Mouse (Mus musculus): ENCODE measurements around the gene Fzd2. TPM values are rescaled to one million over a fixed set of nuclear protein-coding genes. Genes with fewer than 3 reads are reported as not detected.

Gene Fzd2
- polyA plus RNA-seq, 2 experiments = 0.28 to 1.1 TPM

DNA sequence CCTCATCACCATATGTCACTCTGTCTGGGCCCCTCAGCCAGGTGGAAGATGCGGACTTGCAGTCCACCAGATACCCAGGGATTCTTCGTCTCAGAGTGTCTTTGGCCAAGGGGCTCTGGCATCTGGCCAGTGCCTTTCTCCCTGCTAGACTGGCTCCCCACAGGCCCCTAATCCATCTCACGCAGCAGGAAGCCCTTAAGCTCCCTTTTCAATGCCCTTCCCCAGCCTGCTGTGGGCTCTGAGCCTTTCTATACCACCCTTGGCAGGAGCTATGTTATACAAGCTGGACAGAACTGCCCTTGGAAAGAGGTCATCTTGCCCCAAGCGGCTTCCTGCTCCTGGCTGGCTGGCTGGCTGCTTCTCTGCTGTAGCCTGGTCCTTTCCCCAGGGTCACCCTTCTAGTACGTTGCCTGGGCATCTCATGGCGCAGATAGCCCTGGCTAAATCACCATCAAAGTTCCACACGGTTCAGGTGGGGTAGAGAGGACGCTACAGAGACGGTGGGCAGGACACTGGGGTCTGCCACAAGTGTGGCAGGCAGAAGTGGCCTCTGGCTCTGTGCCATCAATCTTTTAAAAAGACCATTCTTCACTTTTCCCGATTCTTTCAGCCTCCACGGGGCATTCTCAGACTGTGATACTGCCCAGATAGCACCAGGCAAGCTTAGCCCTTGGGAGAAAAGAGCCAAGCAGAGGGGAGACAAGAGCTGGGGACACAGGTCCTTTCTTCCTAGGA lies 22.7 kb upstream of the Fzd2 start:
- H3K9ac ChIP-seq (replicated peaks) = no peak overlapping the region
- DNase-seq (ENCODE audit: low read depth in 3 of 3, low spot score in 3 of 3) (no peak), ATAC-seq (ENCODE audit: insufficient read depth) (no peak)
- H3K4me1 ChIP-seq (replicated peaks; ENCODE audit: control insufficient read depth in 2 of 2, insufficient read depth in 2 of 2, low read length in 1 of 2) = 0 out of 4 replicates have a peak, but pooled peaks cover 0 to 2% of the 10 kb centered on the region in 2 experiments
- no peak overlapping the region for H3K4me2 ChIP-seq (ENCODE audit: low read depth)
- no peak overlapping the region for H3K4me3 ChIP-seq (ENCODE audit: insufficient read depth in 1 of 2, low read depth in 2 of 2, low read length in 2 of 2)
- no peaks in the 10 kb centered on the region; the same call in 1 of the 2 replicates for H3K9me3 ChIP-seq (ENCODE audit: control insufficient read depth, low read length)
- no peak overlapping the region for H3K27ac ChIP-seq
- H3K27me3 ChIP-seq (ENCODE audit: control insufficient read depth, insufficient read depth, low read length) = peaks cover 3% of the 10 kb centered on the region
- H3K36me3 ChIP-seq (replicated peaks; ENCODE audit: control insufficient read depth, insufficient read depth, low read depth) = no peaks in the 10 kb centered on the region
- 25% methylated on average over 11 of the region's 11 CpGs for WGBS (ENCODE audit: insufficient replicate concordance)
- no peak for TF ChIP-seq CTCF (IDR thresholded peaks at IDR 0.05; ENCODE audit: low read depth)

DNA sequence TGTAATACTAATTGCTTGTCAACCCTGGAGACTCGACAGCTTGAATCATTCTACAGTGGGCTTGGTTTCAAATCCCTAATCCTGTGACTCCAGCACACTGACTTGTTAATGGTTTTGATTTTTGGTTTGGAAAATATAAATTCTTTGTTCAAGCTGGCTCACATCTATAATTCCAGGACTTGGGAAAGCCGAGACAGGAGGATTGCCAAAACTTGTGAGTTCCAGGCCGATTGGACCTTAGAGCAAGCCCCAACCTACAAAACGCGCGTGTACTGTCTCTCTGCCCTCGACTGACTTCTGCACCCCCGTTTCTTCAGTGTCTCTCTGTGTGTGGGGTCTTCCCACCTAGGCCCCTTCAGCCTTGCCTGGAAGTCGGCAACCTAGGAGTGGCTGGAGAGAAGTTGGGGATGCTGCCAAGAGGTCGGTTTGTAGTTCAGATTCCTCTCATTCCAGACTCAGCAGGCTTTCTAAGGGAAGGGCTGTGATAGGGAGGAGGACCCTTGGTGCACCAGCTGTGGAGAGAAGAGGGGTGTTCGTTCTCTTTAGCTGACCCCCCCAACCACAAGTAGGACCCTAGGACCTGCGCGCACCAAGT lies 22.1 kb upstream of the Fzd2 start:
- H3K4me2 ChIP-seq (ENCODE audit: low read depth) = no peak overlapping the region
- no peaks in the 10 kb centered on the region for H3K36me3 ChIP-seq (replicated peaks; ENCODE audit: control insufficient read depth, insufficient read depth, low read depth)
- DNase-seq (ENCODE audit: low read depth in 3 of 3, low spot score in 3 of 3) (no peak), ATAC-seq (ENCODE audit: insufficient read depth) (no peak)
- 0 out of 4 replicates have a peak, but pooled peaks cover 0 to 2% of the 10 kb centered on the region in 2 experiments for H3K4me1 ChIP-seq (replicated peaks; ENCODE audit: control insufficient read depth in 2 of 2, insufficient read depth in 2 of 2, low read length in 1 of 2)
- 38% methylated on average over 13 of the region's 13 CpGs for WGBS (ENCODE audit: insufficient replicate concordance)
- no peak overlapping the region for H3K4me3 ChIP-seq (ENCODE audit: insufficient read depth in 1 of 2, low read depth in 2 of 2, low read length in 2 of 2)
- peaks cover 3% of the 10 kb centered on the region for H3K27me3 ChIP-seq (ENCODE audit: control insufficient read depth, insufficient read depth, low read length)
- no peak for TF ChIP-seq EP300 (IDR thresholded peaks at IDR 0.05; ENCODE audit: low read depth)
- TF ChIP-seq CTCF (IDR thresholded peaks at IDR 0.05; ENCODE audit: low read depth) = no peak
- no peaks in the 10 kb centered on the region; the same call in 1 of the 2 replicates for H3K9me3 ChIP-seq (ENCODE audit: control insufficient read depth, low read length)
- no peak overlapping the region for H3K9ac ChIP-seq (replicated peaks)
- no peak overlapping the region for H3K27ac ChIP-seq

DNA sequence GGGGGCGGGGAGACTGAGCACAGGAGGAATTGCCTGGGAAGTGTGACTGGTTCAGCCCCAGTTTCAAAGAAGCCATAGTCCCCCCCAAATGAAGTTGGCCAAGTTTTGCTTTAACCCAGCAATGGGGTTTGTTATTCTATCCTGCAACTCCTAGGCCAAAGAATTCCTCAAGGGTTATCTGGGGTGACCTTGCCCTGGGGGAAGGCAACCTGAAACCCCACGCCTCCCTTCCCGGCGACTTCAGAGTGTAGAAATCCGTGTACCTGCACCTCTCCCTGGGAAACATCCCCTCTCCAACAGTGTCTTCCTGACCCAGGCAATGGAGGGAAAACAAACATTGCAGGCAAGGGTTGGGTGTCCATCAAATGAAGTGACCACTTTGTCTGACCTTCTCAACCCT lies 21.5 kb upstream of the Fzd2 start:
- no peak for TF ChIP-seq CTCF (IDR thresholded peaks at IDR 0.05; ENCODE audit: low read depth)
- no peak for TF ChIP-seq EP300 (IDR thresholded peaks at IDR 0.05; ENCODE audit: low read depth)

DNA sequence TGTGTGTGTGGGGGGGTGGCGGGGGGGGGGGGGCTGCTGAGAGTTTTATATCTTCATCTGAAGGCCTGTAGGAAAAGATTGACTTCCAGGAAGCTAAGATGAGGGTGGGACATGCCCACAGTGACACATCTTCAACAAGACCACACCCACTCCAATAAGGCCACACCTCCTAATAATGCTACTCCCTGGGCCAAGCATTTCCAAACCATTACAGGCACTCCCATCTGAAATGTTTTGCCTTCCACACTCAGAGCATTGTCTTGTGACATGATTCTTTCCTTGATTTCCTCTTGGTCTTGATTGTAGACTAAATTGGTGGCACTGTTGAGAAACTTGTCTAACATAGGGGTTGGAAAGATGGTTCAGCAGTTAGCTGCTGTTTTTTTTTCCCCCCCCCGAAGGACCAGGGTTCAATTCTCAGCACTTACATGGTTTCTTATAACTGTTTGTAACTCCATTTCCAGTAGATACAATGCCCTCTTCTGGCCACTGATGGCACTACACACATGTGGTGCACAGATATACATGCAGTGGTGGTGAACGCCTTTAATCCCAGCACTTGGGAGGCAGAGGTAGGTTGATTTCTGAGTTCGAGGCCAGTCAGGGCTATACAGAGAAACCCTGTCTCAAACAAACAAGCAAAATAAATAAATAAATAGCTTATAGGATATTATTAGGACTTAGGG lies 17.6 kb upstream of the Fzd2 start:
- ATAC-seq (ENCODE audit: insufficient read depth) = no peak
- H3K27me3 ChIP-seq (ENCODE audit: control insufficient read depth, insufficient read depth, low read length) = no peaks in the 10 kb centered on the region; the same call in none of the 2 replicates
- no peaks in the 10 kb centered on the region for H3K36me3 ChIP-seq (replicated peaks; ENCODE audit: control insufficient read depth, insufficient read depth, low read depth)
- H3K9me3 ChIP-seq (ENCODE audit: control insufficient read depth, low read length) = no peaks in the 10 kb centered on the region; the same call in 1 of the 2 replicates
- no peak overlapping the region for H3K4me3 ChIP-seq (ENCODE audit: insufficient read depth in 1 of 2, low read depth in 2 of 2, low read length in 2 of 2)
- no peak overlapping the region for H3K9ac ChIP-seq (replicated peaks)
- H3K4me2 ChIP-seq (ENCODE audit: low read depth) = no peak overlapping the region
- TF ChIP-seq CTCF (IDR thresholded peaks at IDR 0.05; ENCODE audit: low read depth) = peak; percentile 17; the same call in 1 of the 2 replicates
- TF ChIP-seq EP300 (IDR thresholded peaks at IDR 0.05; ENCODE audit: low read depth) = no peak
- no peak overlapping the region for H3K27ac ChIP-seq
- no peak for DNase-seq (ENCODE audit: low read depth in 3 of 3, low spot score in 3 of 3)
- H3K4me1 ChIP-seq (replicated peaks; ENCODE audit: control insufficient read depth in 2 of 2, insufficient read depth in 2 of 2, low read length in 1 of 2) = no peaks in the 10 kb centered on the region
- WGBS (ENCODE audit: insufficient replicate concordance) = 69% methylated on average over 4 of the region's 4 CpGs

More for the DNA sequence above, 21.5 kb upstream of the Fzd2 start:
- ATAC-seq (ENCODE audit: insufficient read depth) (no peak), DNase-seq (ENCODE audit: low read depth in 3 of 3, low spot score in 3 of 3) (no peak)
- Histone ChIP-seq H3K9ac (replicated peaks) (no peak overlapping the region), H3K4me2 (ENCODE audit: low read depth) (no peak overlapping the region), H3K27ac (no peak overlapping the region), H3K36me3 (replicated peaks; ENCODE audit: control insufficient read depth, insufficient read depth, low read depth) (no peaks in the 10 kb centered on the region), H3K27me3 (ENCODE audit: control insufficient read depth, insufficient read depth, low read length) (peaks cover 3% of the 10 kb centered on the region), H3K4me3 (ENCODE audit: insufficient read depth in 1 of 2, low read depth in 2 of 2, low read length in 2 of 2) (no peak overlapping the region), H3K4me1 (replicated peaks; ENCODE audit: control insufficient read depth in 2 of 2, insufficient read depth in 2 of 2, low read length in 1 of 2) (0 out of 4 replicates have a peak, but pooled peaks cover 0 to 2% of the 10 kb centered on the region in 2 experiments), H3K9me3 (ENCODE audit: control insufficient read depth, low read length) (no peaks in the 10 kb centered on the region; the same call in 1 of the 2 replicates)
- WGBS (ENCODE audit: insufficient replicate concordance) = 21% methylated on average over 5 of the region's 5 CpGs

DNA sequence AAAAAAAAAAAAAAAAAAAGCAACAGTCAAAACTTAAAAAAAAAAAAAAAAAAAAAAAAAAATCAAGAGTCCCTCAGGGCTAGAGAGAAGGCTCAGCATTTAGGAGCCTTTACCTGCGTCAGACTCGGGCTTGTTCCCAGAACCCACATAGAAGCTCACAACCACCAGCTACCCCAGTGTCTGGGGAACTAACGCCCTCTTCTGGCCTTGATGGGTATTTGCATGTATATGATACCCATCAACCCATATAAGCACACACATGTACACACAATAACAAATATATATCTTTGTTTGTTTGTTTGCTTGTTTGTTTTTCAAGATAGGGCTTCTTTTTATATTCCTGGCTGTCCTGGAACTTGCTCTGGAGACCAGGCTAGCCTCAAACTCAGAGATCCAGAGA lies 16.6 kb upstream of the Fzd2 start:
- TF ChIP-seq EP300 (IDR thresholded peaks at IDR 0.05; ENCODE audit: low read depth) (no peak), CTCF (IDR thresholded peaks at IDR 0.05; ENCODE audit: low read depth) (peak; percentile 14; the same call in 1 of the 2 replicates)

More for the DNA sequence above, 16.6 kb upstream of the Fzd2 start:
- 70% methylated on average over 3 of the region's 3 CpGs for WGBS (ENCODE audit: insufficient replicate concordance)
- ATAC-seq (ENCODE audit: insufficient read depth) = no peak
- Histone ChIP-seq H3K9ac (replicated peaks) (no peak overlapping the region), H3K4me1 (replicated peaks; ENCODE audit: control insufficient read depth in 2 of 2, insufficient read depth in 2 of 2, low read length in 1 of 2) (no peaks in the 10 kb centered on the region), H3K4me2 (ENCODE audit: low read depth) (no peak overlapping the region), H3K9me3 (ENCODE audit: control insufficient read depth, low read length) (no peaks in the 10 kb centered on the region; the same call in 1 of the 2 replicates), H3K27me3 (ENCODE audit: control insufficient read depth, insufficient read depth, low read length) (no peaks in the 10 kb centered on the region; the same call in 1 of the 2 replicates), H3K4me3 (ENCODE audit: insufficient read depth in 1 of 2, low read depth in 2 of 2, low read length in 2 of 2) (no peak overlapping the region), H3K27ac (no peak overlapping the region), H3K36me3 (replicated peaks; ENCODE audit: control insufficient read depth, insufficient read depth, low read depth) (no peaks in the 10 kb centered on the region)
- no peak for DNase-seq (ENCODE audit: low read depth in 3 of 3, low spot score in 3 of 3)

Measured in liver, embryonic 14.5 days (tissue).